Mouse (Mus musculus) fibroblast of lung, adult 2 months (primary cell): ENCODE measurements around the gene Hipk3.

ENCODE experiments used
- DNase-seq: peaks from one replicate; pipeline ENCODE4 v3.0.0-alpha.2; 2011; ENCODE audit warnings: low read depth

Gene Hipk3

DNA sequence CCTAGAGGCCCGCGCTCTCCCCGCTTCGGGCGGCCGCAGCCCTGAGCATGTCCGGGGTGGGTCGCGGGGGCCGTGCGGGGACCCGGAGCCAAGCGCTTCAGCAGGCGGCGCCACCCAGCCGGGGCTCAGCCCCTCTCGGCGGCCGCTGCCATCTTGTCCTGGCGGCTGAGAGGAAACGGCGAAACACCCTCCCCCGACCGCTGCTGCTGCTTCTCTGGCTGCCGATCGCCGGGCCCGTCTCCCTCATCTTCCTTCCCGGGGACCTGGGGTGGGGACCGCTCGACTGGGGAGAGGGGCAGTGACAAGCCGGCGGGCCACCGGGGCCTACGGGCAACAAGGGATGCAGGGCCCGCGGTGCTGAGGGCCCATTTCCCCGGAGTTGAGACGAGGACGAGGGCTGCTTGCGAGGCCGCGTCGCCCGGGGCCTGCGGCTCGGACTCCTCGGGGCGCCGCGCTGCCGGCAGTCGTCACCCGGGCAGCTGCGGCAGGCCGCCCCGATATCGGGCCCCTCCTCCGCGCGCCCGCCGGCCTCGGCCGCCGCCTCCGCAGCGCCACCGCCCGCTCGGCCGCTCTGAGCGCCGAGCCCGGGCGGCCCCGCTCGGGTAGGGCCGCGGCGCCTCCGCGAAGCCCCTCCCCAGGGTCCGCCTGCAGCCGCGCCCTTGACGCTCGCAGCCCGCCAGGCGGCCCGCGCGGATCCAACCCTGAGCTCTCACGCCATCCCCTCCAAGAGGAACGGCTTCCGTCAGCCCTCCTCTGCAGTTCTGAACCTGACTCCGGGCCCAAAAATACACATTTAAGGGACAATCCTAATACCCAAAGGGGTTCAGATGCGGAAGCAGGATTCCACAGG lies at the start of gene Hipk3:
TSS of gene Hipk3 (minus strand) at position 496 of the 850 bp plus-strand sequence.
- peak; percentile 44 for DNase-seq

- DNase-seq = no peak
Observed at GRCm38 (mm10) chr2:104540286-104540685, 46.0 kb upstream of the Hipk3 start.

DNA sequence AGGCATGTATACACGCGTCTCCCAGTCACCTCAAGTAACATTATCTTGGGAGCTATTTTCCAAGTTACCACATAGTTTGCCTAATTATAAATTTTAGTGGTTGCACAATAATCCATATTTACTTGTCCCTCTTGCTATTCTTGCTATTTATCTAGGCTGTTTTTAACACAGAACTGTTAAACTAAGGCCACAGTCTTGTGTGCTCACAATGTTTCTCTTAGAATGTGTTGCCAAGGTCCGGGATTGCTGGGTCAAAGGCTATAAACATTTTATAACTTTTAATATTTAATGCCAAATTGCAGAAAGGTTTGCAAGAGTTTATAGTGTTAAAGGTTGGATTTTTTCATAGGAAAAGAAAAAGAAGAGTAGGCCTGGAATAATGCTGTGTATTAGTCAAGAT lies 40.5 kb upstream of the Hipk3 start:
- DNase-seq = no peak

DNA sequence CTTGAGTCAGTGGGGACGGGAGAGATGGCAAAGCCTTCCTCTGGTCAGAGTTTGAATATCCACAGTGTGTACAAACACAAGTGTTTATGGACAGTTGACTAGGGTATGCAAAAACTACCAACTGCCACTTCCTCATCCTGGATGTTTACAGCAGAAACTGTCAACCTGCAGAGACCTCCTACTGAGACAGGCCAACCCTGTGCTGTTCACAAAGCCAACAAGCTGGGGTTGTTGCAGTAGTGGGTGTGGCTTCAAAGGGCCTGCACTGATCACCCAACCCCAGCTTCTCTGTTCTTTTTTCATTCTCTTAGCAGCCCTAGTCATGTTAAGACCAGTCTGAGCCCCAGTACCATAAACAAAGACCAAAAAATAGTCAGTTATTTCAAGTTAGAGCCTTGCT lies 38.3 kb upstream of the Hipk3 start:
- no peak for DNase-seq

DNA sequence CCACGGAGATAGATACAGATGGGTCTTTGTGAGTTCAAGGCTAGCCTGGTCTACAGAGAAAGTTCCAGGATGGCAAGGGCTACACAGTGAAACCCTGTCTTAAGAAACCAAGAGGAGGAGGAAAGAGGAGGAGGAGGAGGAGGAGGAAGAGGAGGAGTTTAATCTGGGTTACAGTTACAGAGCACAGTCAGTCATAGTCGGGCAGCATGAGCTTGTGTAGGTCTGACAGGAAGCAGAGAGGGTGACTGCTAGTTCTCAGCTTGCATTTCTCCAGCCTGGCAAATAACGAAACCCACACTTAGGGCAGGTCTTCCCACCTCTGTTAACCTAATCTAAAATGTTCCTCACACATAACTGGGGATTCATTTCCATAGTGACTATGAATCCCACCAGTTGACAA lies 32.3 kb upstream of the Hipk3 start:
- DNase-seq = no peak

DNA sequence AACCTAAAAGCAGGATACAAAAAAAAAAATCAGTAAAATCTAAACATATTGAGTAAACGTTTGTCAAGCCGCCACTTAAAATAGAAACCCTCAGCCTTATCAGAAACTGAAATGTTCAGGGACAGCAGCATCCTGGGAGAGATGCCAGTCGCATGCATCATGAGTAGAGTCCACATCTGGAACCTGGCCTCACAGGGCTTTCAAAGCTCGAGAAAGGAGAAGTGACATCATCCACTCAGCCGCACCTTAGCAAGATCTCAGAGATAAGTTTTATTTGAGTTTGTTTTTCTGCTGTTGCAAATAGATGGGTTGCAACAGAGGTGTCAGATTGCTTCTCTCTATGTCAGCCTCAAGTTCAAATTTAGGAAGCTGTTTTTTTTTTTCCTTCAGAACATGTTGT lies 31.3 kb upstream of the Hipk3 start:
- peak; percentile 23 for DNase-seq

GRCm38 (mm10) chr2:104511622-104512021 lies 17.4 kb upstream of the Hipk3 start:
- DNase-seq = no peak

DNA sequence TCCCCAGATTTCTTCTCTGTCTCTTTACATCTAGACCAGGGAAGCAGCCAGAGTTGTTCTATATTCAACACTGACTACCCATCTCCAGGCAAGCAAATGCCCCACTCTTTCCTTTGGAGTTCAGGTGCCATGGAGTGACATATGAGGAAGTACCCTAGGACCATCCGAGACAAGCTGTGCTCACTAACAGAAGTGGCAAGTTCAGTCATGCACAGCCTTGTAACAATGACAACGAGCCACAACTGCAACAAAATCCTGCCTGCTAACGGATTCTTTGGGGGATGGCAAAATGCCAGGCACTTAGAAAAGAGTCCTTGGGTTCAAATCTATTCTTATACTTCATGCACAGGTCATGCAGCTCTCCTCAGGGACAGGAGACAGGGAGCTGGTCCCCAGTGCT lies 8.1 kb upstream of the Hipk3 start:
- no peak for DNase-seq

- DNase-seq = no peak
Observed at GRCm38 (mm10) chr2:104501091-104501490, 6.8 kb upstream of the Hipk3 start.

GRCm38 (mm10) chr2:104497771-104498170 lies 3.5 kb upstream of the Hipk3 start:
- no peak for DNase-seq

GRCm38 (mm10) chr2:104497231-104497630 lies 3.0 kb upstream of the Hipk3 start:
- no peak for DNase-seq

DNA sequence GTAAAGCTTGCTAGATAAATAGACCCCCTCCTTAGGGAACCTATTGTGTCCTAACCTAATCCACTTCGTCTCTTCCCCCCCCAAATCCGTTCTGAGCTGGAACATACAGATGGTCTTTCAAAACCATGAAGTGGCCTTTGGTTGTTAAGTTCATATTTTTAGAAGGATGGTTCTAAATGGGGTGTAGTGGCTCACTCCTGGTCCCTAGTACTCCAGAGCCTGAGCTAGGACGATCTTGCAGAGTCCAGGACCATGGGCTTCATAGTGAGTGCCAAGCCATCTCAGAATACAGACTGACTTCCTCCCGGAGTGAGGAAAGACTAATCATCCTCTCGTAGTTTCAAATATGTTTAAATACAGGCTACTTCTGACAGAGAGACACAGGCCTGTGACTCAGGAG lies 2.0 kb upstream of the Hipk3 start:
- no peak for DNase-seq

DNA sequence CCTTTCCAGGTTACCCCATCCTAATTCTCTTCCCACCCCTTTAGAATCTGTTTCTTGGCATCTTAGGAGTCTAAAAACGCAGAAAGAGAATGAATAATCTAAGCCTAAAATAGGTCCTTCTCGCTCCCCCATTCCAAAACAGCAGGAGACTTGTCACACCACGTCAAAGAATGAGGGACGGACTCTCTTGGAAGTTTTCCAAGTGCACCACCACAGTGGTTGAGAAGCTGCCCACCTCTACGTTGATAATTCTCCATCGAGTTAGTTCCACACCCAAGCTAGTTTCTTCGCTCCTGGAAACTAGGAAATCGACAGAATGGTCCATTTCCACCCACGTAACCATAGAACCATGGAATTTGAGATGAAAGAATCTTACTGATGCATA lies 547 bp upstream of the Hipk3 start:
- DNase-seq = no peak

DNA sequence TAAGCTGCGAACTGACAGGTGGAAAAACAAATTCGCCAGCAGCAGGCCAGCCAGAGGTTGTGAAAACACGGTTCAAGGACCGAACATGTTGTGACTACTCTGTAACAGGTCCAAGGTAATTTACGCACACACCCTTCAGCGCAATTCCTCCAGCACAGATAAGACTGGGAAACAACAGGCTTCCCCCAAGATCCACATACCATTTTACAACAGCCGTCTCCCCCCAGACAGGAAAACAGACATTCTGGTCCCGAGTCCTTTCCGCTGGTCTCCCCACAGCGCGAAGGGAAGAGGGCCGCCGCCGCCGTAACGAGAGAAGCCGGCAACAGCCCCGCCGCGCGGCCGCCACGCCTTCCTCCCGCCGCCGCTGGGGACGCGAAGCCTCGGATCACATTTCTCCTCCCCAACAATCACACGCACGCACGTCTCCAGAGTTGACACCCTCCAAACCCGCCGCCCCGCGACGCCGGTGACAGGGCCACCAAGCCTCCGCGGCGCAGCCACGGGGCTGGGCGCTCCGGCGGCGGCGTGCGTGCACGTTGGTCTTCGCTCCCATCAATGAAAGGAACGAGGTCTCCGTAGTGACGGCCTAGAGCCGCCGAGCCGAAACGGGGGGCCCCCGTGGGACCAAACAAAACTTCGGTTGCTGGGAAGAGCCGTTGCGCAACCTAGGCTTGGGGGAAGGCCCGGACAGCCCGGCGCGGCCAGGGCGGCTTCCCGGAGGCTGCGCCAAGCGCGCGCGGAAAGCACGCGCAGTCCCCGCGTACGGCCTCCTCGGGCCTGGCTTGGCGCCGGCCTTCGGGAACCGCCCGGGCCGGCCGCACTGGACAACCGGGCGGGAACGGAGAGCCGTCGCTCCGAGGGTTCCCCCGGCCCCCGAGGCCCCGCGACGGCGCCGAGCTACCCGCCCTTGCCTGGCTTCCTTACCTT lies 960 bp downstream of the Hipk3 start:
- peak; percentile 32 for DNase-seq

GRCm38 (mm10) chr2:104491221-104491795 lies 2.9 kb downstream of the Hipk3 start:
- DNase-seq = no peak

DNA sequence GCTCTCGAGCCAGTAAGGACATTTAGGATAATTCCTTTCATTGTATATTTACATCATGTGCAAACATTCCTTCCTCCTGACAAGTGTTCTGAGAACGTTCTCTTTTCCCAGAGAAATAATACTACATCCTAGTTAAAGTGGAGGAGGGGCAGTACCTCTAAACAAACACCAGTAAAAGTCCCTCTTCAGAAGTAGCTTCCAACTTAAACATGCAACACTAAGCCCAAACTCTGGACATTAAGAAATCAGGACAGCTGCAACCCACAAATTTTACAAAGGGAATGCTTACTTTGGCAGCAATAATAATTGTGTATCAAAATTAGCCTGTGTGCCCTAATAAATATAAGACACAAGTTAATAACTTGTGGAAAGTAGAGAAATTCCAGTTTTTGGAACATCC lies 3.5 kb downstream of the Hipk3 start:
- no peak for DNase-seq

GRCm38 (mm10) chr2:104489851-104490250 lies 4.4 kb downstream of the Hipk3 start:
- no peak for DNase-seq

DNA sequence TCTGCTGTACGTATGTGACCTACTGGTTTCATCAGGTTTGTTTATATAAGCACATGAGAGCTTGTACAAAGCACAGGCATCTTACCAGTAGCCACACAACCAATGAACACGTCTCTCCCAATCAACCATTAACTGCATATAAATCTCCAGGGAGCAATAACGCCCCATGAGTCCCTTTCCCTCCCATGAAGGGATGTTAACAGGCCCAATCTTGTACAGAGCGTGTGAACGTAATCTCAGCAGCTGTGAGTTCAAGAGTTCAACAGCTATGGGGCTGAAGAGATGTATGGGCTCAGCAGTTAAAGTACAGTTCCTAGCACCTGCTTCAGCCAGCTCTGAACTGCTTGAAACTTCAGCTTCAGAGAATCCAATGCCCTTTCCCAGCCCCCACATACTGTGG lies 9.8 kb downstream of the Hipk3 start:
- DNase-seq = no peak

DNA sequence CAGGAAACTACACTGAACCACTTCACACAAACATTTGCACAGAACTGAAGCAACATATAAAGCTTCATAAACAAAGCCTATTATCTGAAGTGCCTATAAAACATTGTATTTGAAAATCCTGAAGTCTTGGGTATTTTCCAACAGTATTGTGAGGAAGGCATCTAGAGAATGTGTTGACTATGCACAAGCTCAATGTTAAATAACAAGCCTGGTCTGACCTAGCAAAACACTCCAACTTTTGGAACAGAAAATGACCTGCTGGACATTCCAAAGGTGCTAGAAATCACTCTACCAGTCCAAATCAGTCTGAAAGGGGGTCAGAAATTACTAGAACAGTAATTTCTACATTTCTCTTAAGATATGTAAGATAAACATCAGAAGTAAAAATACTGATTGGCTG lies 12.1 kb downstream of the Hipk3 start:
- DNase-seq = no peak

GRCm38 (mm10) chr2:104479054-104479453 lies 15.2 kb downstream of the Hipk3 start:
- DNase-seq = no peak

GRCm38 (mm10) chr2:104477398-104478015 lies 16.7 kb downstream of the Hipk3 start:
- DNase-seq = no peak

GRCm38 (mm10) chr2:104472056-104472455 lies 22.2 kb downstream of the Hipk3 start:
- no peak for DNase-seq
